Mouse (Mus musculus): ENCODE measurements at regions not wholly inside any gene's neighbourhood (a gene's known extent, or its start where the extent isn't known, plus 50 kb on each side); places are given as distances from the start of the nearest gene placed in this dataset.

DNA sequence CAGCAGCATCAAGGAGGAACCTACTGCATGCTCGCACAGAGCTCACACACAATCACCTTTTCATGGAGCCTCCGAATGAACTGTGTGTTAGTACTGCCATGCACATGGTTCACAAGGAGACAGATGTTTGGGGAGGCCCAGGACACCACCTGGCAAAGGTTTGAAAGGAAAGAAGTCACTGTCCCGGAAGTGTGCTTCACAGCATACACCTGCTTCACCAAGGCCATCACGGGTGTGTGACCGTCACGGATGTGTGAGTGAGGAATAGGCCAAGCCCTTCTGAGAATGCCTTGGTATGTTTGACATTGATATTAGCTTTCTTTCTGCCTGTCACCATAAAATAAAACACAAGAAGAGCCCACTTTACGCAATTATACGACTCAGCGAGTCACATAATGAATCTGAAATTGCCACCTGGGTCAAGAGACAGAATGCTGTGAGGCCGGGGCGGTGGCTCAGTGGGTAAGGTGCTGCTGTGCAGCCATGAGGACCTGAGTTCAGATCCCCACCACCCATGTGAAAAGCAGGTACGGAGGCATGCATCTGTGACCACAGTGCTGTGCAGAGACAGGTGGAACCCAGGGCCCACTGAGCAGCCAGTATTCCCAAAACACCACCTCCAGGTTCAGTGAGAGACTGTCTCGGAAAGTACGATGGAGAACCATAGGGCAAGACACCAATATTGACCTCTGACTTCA lies 162.3 kb upstream of the Sh3bp4 start:
- peaks cover 9% of the 10 kb centered on the region; the same call in 1 of the 2 replicates for H3K4me1 ChIP-seq (replicated peaks; ENCODE audit: control insufficient read depth, insufficient read depth, low read length)
- H3K9ac ChIP-seq = no peak overlapping the region
- no peak overlapping the region for H3K4me3 ChIP-seq (replicated peaks; ENCODE audit: low read length)
- H3K4me2 ChIP-seq (replicated peaks) = no peak overlapping the region
- no peak for DNase-seq (ENCODE audit: low spot score)
- ATAC-seq (ENCODE audit: low FRiP score) = no peak
- no peaks in the 10 kb centered on the region for H3K36me3 ChIP-seq (replicated peaks; ENCODE audit: control insufficient read depth, insufficient read depth)
- H3K27ac ChIP-seq = no peak overlapping the region
- 80% methylated on average over 14 of the region's 14 CpGs for WGBS
- no peaks in the 10 kb centered on the region for H3K27me3 ChIP-seq (ENCODE audit: control insufficient read depth, insufficient read depth, low read length)
- H3K9me3 ChIP-seq (ENCODE audit: control insufficient read depth, low read length) = no peaks in the 10 kb centered on the region

- 76% methylated on average over 8 of the region's 8 CpGs for WGBS
- Histone ChIP-seq H3K27me3 (ENCODE audit: control insufficient read depth, insufficient read depth, low read length) (no peaks in the 10 kb centered on the region), H3K27ac (peak overlapping the region; percentile 46; the same call in 1 of the 2 replicates), H3K36me3 (replicated peaks; ENCODE audit: control insufficient read depth, insufficient read depth) (no peaks in the 10 kb centered on the region), H3K4me3 (replicated peaks; ENCODE audit: low read length) (no peak overlapping the region), H3K9ac (0 out of 2 replicates have a peak overlapping the region, but pooled peaks have one; percentile 20), H3K9me3 (ENCODE audit: control insufficient read depth, low read length) (peaks cover under 1% of the 10 kb centered on the region; the same call in 1 of the 2 replicates), H3K4me2 (replicated peaks) (no peak overlapping the region), H3K4me1 (replicated peaks; ENCODE audit: control insufficient read depth, insufficient read depth, low read length) (peaks cover 9% of the 10 kb centered on the region; the same call in 1 of the 2 replicates)
- ATAC-seq (ENCODE audit: low FRiP score) (no peak), DNase-seq (ENCODE audit: low spot score) (no peak)
These were observed 161.5 kb upstream of the Sh3bp4 start for GRCm38 (mm10) chr1:88908683-88909082.

DNA sequence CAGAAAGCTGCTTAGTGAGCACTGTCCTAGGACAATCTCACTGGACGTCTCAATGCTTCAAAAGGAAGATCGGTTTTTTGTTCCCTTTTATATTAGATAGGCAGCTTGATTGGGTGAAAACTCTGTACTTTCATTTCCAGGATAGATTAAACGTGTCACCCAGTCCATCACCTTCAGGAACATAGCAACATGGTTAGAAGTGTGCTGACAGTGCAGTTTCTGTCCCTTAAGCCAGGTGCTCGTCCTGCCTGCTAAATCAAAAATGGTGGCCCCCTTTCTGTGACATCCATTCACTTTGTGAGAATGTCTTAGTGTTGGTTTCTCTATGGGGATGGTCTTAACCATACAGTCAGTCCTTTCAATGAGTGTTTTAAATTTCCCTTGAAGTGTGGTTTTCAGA lies 160.9 kb upstream of the Sh3bp4 start:
- WGBS = 62% methylated on average over 4 of the region's 4 CpGs
- H3K4me3 ChIP-seq (replicated peaks; ENCODE audit: low read length) = no peak overlapping the region
- no peaks in the 10 kb centered on the region for H3K27me3 ChIP-seq (ENCODE audit: control insufficient read depth, insufficient read depth, low read length)
- ATAC-seq (ENCODE audit: low FRiP score) (no peak), DNase-seq (ENCODE audit: low spot score) (no peak)
- H3K9me3 ChIP-seq (ENCODE audit: control insufficient read depth, low read length) = peaks cover 7% of the 10 kb centered on the region; the same call in 1 of the 2 replicates
- no peaks in the 10 kb centered on the region for H3K36me3 ChIP-seq (replicated peaks; ENCODE audit: control insufficient read depth, insufficient read depth)
- no peak overlapping the region for H3K4me2 ChIP-seq (replicated peaks)
- H3K9ac ChIP-seq = no peak overlapping the region
- H3K4me1 ChIP-seq (replicated peaks; ENCODE audit: control insufficient read depth, insufficient read depth, low read length) = peaks cover 9% of the 10 kb centered on the region; the same call in 1 of the 2 replicates
- peak overlapping the region; percentile 55; the same call in 1 of the 2 replicates for H3K27ac ChIP-seq

DNA sequence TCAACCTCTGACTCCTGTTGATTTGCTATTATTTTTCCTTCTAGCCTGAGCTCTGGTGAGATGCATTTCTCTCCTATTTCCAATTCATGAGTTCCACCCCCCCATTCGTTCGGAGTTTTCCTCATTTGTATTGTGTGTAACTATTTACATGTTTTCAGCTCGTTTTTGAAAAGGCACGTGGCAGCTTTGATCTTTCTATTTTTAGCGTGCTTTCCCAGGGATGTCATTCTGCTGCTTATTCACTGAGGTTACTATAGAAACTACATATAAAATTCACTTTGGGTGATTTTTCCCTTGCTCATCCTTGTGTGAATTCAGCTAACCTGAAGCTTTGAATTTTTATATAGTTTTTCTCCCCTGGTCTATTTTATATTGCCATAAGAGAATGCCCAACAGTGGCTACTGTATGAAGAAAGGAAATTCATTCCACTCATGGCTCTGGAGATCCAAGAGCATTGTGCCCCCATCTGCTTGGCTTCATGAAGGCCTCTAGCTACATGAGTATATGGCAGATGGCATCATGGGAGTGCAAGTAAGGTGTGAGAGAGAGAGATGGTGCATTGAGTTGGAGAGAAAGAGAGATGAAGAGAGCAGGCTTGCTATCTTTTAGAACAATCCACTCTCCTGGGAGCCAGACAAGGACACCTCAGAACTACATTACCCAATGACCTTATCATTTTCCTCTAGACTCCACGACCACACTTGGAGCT lies 160.2 kb upstream of the Sh3bp4 start:
- H3K9ac ChIP-seq = no peak overlapping the region
- H3K4me3 ChIP-seq (replicated peaks; ENCODE audit: low read length) = no peak overlapping the region
- H3K27ac ChIP-seq = peak overlapping the region; percentile 55; the same call in 1 of the 2 replicates
- no peak overlapping the region for H3K4me2 ChIP-seq (replicated peaks)
- DNase-seq (ENCODE audit: low spot score) = no peak
- H3K27me3 ChIP-seq (ENCODE audit: control insufficient read depth, insufficient read depth, low read length) = no peaks in the 10 kb centered on the region
- peaks cover 9% of the 10 kb centered on the region; the same call in 1 of the 2 replicates for H3K4me1 ChIP-seq (replicated peaks; ENCODE audit: control insufficient read depth, insufficient read depth, low read length)
- no peaks in the 10 kb centered on the region for H3K36me3 ChIP-seq (replicated peaks; ENCODE audit: control insufficient read depth, insufficient read depth)
- WGBS = 19% methylated on average over 6 of the region's 6 CpGs
- peaks cover 13% of the 10 kb centered on the region; the same call in 1 of the 2 replicates for H3K9me3 ChIP-seq (ENCODE audit: control insufficient read depth, low read length)
- no peak for ATAC-seq (ENCODE audit: low FRiP score)

- WGBS = 94% methylated on average over 5 of the region's 5 CpGs
- ATAC-seq (ENCODE audit: low FRiP score) = no peak
- H3K9me3 ChIP-seq (ENCODE audit: control insufficient read depth, low read length) = peaks cover 13% of the 10 kb centered on the region; the same call in 1 of the 2 replicates
- H3K4me1 ChIP-seq (replicated peaks; ENCODE audit: control insufficient read depth, insufficient read depth, low read length) = peaks cover 9% of the 10 kb centered on the region; the same call in 1 of the 2 replicates
- H3K27me3 ChIP-seq (ENCODE audit: control insufficient read depth, insufficient read depth, low read length) = no peaks in the 10 kb centered on the region
- no peak overlapping the region for H3K4me2 ChIP-seq (replicated peaks)
- DNase-seq (ENCODE audit: low spot score) = no peak
- H3K9ac ChIP-seq = no peak overlapping the region
- no peak overlapping the region for H3K4me3 ChIP-seq (replicated peaks; ENCODE audit: low read length)
- no peak overlapping the region for H3K27ac ChIP-seq
- no peaks in the 10 kb centered on the region for H3K36me3 ChIP-seq (replicated peaks; ENCODE audit: control insufficient read depth, insufficient read depth)
These were observed 158.5 kb upstream of the Sh3bp4 start for GRCm38 (mm10) chr1:88911724-88912123.

DNA sequence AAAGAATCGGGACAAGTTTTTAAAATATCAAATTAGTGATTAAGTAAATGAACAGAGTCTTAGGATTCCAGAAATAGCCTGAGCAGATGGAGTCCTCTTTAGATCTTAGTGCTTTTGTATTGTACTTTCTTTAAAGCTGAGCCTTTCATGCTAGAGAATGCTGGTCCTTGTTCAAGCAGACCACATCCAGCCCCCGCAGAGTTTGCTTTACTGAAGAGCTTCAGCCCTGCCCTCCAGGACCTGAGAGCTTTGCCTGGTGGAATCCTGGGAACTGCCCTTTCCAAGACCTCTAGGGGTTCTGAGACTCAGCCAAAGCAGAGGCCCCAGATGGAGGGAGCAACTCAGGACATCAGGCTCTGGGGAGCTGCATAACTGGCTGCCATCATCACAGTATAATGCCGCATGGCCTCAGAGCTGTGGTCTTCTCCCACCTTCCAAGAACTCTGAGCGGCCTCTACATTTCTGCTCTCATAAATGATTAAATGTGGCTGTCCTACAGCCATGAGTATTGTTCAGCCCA lies 153.6 kb upstream of the Sh3bp4 start:
- no peak for DNase-seq (ENCODE audit: low spot score)
- no peak for ATAC-seq (ENCODE audit: low FRiP score)

DNA sequence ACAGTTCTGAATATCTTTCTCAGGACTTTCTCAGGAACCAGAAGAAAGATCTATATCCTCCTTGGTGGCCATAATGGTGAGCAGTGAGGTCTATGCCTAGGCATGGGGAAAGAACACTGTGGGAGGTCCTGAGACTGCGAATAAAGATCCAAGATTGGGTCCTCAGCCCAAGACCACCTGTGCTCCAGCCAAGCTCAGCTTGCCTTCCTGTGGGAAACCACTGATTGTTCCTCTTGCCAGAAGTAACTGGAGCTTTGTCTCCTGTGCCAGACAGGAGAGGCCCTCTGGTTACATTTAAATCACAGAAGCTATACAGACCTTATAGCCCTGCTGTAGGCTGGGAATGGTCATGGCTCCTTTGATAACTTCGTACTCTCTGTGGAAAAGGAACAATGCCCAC lies 148.8 kb upstream of the Sh3bp4 start:
- Histone ChIP-seq H3K9me3 (ENCODE audit: control insufficient read depth, low read length) (0 out of 2 replicates have a peak, but pooled peaks cover 4% of the 10 kb centered on the region), H3K9ac (no peak overlapping the region), H3K4me3 (replicated peaks; ENCODE audit: low read length) (no peak overlapping the region), H3K4me2 (replicated peaks) (no peak overlapping the region), H3K4me1 (replicated peaks; ENCODE audit: control insufficient read depth, insufficient read depth, low read length) (no peaks in the 10 kb centered on the region; the same call in 1 of the 2 replicates), H3K27me3 (ENCODE audit: control insufficient read depth, insufficient read depth, low read length) (no peaks in the 10 kb centered on the region), H3K27ac (no peak overlapping the region), H3K36me3 (replicated peaks; ENCODE audit: control insufficient read depth, insufficient read depth) (no peaks in the 10 kb centered on the region)
- DNase-seq (ENCODE audit: low spot score) (no peak), ATAC-seq (ENCODE audit: low FRiP score) (no peak)
- 74% methylated on average over 2 of the region's 2 CpGs for whole genome bisulfite sequencing

More for the DNA sequence above, 153.6 kb upstream of the Sh3bp4 start:
- Histone ChIP-seq H3K27ac (no peak overlapping the region), H3K4me2 (replicated peaks) (no peak overlapping the region), H3K36me3 (replicated peaks; ENCODE audit: control insufficient read depth, insufficient read depth) (no peaks in the 10 kb centered on the region), H3K9ac (no peak overlapping the region), H3K4me3 (replicated peaks; ENCODE audit: low read length) (no peak overlapping the region), H3K4me1 (replicated peaks; ENCODE audit: control insufficient read depth, insufficient read depth, low read length) (no peaks in the 10 kb centered on the region), H3K27me3 (ENCODE audit: control insufficient read depth, insufficient read depth, low read length) (no peaks in the 10 kb centered on the region), H3K9me3 (ENCODE audit: control insufficient read depth, low read length) (peaks cover 18% of the 10 kb centered on the region; the same call in 1 of the 2 replicates)
- 77% methylated on average over 4 of the region's 4 CpGs for WGBS

- Histone ChIP-seq H3K4me2 (replicated peaks) (no peak overlapping the region), H3K27me3 (ENCODE audit: control insufficient read depth, insufficient read depth, low read length) (no peaks in the 10 kb centered on the region), H3K4me3 (replicated peaks; ENCODE audit: low read length) (no peak overlapping the region), H3K4me1 (replicated peaks; ENCODE audit: control insufficient read depth, insufficient read depth, low read length) (no peaks in the 10 kb centered on the region; the same call in 1 of the 2 replicates), H3K9ac (no peak overlapping the region), H3K27ac (peak overlapping the region; percentile 47), H3K36me3 (replicated peaks; ENCODE audit: control insufficient read depth, insufficient read depth) (no peaks in the 10 kb centered on the region), H3K9me3 (ENCODE audit: control insufficient read depth, low read length) (0 out of 2 replicates have a peak, but pooled peaks cover 4% of the 10 kb centered on the region)
- ATAC-seq (ENCODE audit: low FRiP score) (peak; percentile 92), DNase-seq (ENCODE audit: low spot score) (peak; percentile 56)
- 46% methylated on average over 7 of the region's 7 CpGs for WGBS
These were observed 146.2 kb upstream of the Sh3bp4 start for GRCm38 (mm10) chr1:88923791-88924581.
